Mouse (Mus musculus): Measurements from ENCODE around the gene Xylb.

The Xylb gene

GRCm38 (mm10) chr9:119403236-119403641 lies 46.1 kb downstream of the Xylb start:
- peak; percentile 58 for DNase-seq

- DNase-seq = no peak
Observed at GRCm38 (mm10) chr9:119404090-119404489, 46.9 kb downstream of the Xylb start.

DNA sequence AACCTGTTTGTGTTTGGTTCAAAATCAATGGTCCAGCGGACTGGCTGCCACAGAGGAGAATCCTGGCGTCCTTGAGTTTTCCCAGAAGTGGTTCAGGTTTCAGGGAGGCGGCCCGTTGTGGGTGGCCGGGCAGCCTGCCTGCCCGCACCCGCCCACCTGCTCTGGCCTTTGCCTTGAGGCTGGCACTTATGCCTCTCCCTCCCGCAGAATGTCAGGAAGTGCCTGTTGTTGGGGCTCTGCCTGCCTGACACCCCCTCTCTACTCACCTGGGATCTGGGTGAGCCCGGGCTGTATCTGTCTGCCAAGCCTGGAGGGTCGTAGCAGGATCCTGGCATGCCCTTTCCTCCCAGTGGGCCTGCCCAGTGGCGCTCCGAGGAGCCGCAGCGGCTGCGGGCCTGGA lies 50.7 kb downstream of the Xylb start:
- no peak for DNase-seq

- DNase-seq = no peak
Observed at GRCm38 (mm10) chr9:119408898-119409664, 51.9 kb downstream of the Xylb start.

- no peak for DNase-seq
Observed at GRCm38 (mm10) chr9:119409864-119410263, 52.7 kb downstream of the Xylb start.

DNA sequence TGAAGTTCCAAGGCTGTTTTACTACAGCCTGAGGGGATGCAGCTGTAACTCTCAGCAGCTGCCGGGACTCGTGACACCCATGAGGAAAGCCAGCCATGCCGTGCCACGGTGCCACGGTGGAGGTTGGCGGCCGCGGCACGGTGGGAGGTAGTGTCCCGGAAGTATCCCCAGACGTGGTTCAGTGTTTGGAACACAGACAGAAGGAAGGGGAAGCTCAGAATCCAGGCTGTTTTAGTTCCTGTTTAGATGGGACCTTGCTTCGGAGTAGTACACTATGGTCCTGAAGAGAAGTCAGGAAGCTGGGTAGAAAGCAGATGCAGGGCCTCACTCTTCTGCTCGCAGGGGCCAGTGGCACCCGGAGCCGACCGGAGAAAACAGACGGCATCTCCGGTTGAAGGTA lies 60.8 kb downstream of the Xylb start:
- no peak for DNase-seq

GRCm38 (mm10) chr9:119419852-119420438 lies 62.8 kb downstream of the Xylb start:
- DNase-seq = no peak

- DNase-seq = no peak
Observed at GRCm38 (mm10) chr9:119425217-119425975, 68.2 kb downstream of the Xylb start.

DNA sequence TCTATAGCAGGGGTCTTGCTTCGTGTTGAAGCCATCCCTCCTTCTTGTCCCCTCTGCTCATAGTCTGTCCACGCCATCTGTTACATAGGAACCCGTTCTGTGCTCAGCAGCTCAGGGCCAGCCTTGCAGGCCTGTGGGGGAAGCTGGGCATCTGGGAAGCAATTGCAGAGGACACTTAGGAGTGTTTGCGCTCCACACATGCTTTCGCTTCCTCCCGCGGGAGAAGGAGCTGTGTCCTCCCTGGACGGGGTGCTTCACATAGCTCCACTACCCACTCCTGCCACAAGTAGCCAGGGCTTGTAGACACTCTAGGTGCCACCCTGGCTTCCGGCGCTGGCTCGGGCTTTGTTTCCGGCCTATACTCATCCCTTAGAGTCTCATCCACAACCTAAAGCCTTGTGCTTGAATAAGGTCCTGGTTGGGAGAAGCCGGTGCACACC lies 68.8 kb downstream of the Xylb start:
- no peak for DNase-seq

GRCm38 (mm10) chr9:119426483-119426882 lies 69.3 kb downstream of the Xylb start:
- DNase-seq = no peak

DNA sequence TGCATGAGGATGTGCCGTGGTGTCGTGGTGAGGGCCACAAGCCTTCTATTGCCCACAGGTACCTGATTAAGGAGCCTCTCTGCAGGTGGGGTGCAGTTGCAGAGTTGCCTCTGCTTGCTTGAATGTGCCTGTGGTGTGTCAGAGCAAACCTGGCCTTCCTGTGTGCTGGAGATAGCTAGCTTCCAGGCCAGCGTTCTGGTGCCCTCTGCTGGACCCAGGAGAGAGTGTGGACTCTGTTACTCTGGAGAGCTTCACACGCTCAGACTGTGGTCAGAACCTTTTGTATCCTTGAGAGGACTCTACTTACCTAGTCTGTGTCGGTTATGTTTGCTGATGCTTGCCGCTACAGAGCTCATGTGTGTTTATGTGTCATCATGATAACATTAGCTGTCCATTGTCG lies 73.1 kb downstream of the Xylb start:
- peak; percentile 73 for DNase-seq

- DNase-seq = no peak
Observed at GRCm38 (mm10) chr9:119435855-119436254, 78.7 kb downstream of the Xylb start.

GRCm38 (mm10) chr9:119438065-119438464 lies 80.9 kb downstream of the Xylb start:
- no peak for DNase-seq

DNA sequence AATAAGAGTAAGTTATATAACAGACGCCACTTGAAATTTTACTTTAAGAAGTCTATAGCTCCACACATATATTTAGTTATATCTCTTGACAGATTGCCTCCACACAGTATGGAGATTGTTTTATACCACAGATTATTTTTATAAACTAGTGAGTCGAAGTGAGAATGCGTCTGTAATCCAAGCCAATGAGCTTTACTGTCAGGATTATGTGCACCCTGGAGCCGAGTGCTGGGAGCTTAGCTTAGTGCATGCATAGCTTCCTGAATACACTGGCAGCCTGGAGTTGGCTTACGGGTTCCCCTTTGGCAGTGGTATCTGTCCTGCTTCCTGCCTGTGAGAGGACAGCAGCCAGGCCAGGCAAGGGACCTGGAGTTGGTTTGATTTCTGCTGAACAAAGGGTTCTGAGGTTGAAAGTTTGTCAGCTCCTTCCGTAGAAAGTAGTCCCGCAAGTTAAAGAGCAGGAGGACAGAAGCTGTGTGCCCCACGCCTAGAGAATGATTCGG lies 81.4 kb downstream of the Xylb start:
- no peak for DNase-seq

Data from right cerebral cortex, postnatal 4 days (tissue).